Mouse (Mus musculus): ENCODE measurements around the gene Cep350. TPM values are rescaled to one million over a fixed set of nuclear protein-coding genes. Genes with fewer than 3 reads are reported as not detected.

The Cep350 gene
- 11.5 and 12.8 TPM in 2 replicates for polyA plus RNA-seq (2015; fragmentation: Nextera tagmentation; extraction: Ambion mirVana)

DNA sequence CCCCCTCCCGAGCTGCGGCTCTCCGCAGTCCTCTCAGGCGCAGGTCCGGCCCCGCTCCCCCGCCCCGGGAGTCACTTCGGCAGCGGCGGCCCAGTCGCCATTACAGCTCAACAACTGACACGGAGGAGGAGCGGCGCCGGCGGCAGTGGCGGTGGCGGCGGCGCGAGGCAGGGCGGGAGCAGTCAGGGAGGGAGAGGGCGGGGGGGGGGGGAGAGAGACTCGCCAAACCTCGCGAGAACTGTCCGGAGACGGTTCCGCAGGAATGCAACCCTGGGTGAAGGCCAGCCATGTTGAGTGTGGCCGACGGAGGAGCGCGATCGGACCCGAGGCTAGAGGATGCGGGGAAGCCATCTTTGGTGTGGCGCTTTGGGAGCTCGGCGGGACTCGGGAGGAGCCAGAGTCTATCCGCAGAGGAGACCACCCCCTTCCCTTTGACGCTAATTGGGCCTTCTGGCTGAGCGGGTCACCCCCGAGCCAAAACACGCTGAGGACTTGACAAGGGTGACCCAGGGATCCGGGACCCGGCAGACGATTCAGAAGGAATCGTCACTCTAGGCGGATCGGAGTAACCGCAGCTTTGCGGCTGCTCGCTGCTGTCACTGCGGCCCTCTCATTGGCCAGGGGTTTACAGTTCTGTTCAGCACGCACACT is at the start of gene Cep350:
Gene Cep350, minus strand, starts transcription at position 188 of the 651 bp plus-strand sequence.
- H3K9me3 ChIP-seq, result no peaks in the 10 kb centered on the region
- peaks cover 30% of the 10 kb centered on the region for H3K4me1 ChIP-seq (replicated peaks)
- peak within 1 kb of the TSS; percentile 99 for H3K9ac ChIP-seq
- peak within 1 kb of the TSS; percentile 98 for H3K27ac ChIP-seq
- peak within 1 kb of the TSS; percentile 75 for H3K4me2 ChIP-seq
- ATAC-seq (ENCODE audit: low FRiP score), result peak; percentile 99
- H3K27me3 ChIP-seq, result no peaks in the 10 kb centered on the region
- WGBS, result under 1% methylated on average over 51 of the region's 57 CpGs
- no peaks in the 10 kb centered on the region for H3K36me3 ChIP-seq
- peak within 1 kb of the TSS; percentile 99 for H3K4me3 ChIP-seq

DNA sequence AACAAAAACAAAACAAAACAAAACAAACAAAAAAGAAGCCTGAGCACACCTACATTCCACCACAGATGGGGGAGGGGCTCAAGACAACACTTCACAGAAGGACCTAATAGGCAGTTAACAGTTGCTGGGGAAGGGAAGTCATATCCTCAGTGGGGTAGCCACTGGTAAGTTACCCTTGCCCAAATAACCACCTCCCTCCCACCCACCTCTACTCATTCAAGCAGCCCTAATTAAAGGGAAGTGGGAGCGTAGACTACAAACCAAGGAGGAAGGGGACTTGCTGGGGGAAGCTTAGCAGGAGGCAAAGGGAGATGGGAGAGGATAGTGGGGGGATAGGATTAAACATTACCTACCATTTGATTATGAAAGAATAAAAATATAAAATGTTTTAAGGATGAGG is 47.3 kb upstream of the Cep350 start:
- no peak overlapping the region for H3K4me3 ChIP-seq
- no peaks in the 10 kb centered on the region for H3K4me1 ChIP-seq (replicated peaks)
- H3K9ac ChIP-seq, result no peak overlapping the region
- H3K36me3 ChIP-seq, result peaks cover 55% of the 10 kb centered on the region
- 94% methylated on average over 1 of the region's 1 CpGs for WGBS
- no peaks in the 10 kb centered on the region for H3K27me3 ChIP-seq
- H3K4me2 ChIP-seq, result no peak overlapping the region
- H3K27ac ChIP-seq, result no peak overlapping the region
- H3K9me3 ChIP-seq, result no peaks in the 10 kb centered on the region
- no peak for ATAC-seq (ENCODE audit: low FRiP score)

DNA sequence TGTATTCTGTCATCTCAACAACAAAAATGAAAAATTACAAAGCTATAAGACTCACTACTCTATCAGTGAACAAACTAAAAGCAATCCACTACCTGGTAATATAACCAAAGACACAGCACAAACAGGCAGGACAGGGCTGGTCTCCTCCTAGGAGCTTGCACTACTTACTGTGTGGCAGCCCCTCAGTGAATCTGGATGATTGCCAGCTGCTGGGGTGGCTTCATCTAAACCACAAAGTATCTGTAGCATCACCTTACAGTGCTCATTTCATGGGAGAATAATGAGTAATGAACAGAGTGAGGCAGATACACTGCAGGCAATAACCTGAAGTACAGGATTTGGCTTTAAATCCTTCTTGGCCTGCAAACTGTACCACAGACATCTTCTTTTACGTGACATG is 46.7 kb upstream of the Cep350 start:
- Histone ChIP-seq H3K9me3 (no peaks in the 10 kb centered on the region), H3K36me3 (peaks cover 54% of the 10 kb centered on the region), H3K4me1 (replicated peaks) (no peaks in the 10 kb centered on the region), H3K9ac (no peak overlapping the region), H3K27ac (no peak overlapping the region), H3K27me3 (no peaks in the 10 kb centered on the region), H3K4me3 (no peak overlapping the region), H3K4me2 (no peak overlapping the region)
- 97% methylated on average over 1 of the region's 1 CpGs for WGBS
- no peak for ATAC-seq (ENCODE audit: low FRiP score)

DNA sequence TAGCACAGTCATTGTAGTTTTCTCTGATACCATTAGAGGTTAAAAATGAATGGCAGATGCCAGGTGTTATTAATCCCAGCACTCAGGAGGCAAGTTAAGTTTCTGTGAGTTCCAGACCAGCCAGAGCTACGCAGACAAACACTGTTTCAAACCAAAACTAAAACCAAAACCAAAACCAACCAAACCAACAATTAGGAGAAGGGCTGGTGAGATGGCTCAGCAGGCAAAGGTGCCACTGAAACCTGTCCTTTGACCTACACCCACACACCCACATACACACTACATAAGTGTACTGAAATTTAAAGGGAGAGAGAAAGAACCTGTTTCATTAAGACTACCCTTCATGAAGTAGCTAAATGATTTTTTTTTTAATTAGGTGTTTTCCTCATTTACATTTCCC is 35.9 kb upstream of the Cep350 start:
- no peaks in the 10 kb centered on the region for H3K9me3 ChIP-seq
- peaks cover 44% of the 10 kb centered on the region for H3K36me3 ChIP-seq
- no peak overlapping the region for H3K9ac ChIP-seq
- H3K4me2 ChIP-seq, result no peak overlapping the region
- H3K27me3 ChIP-seq, result no peaks in the 10 kb centered on the region
- no peaks in the 10 kb centered on the region for H3K4me1 ChIP-seq (replicated peaks)
- no peak for ATAC-seq (ENCODE audit: low FRiP score)
- no peak overlapping the region for H3K4me3 ChIP-seq
- WGBS, result 96% methylated on average over 1 of the region's 1 CpGs
- H3K27ac ChIP-seq, result no peak overlapping the region

DNA sequence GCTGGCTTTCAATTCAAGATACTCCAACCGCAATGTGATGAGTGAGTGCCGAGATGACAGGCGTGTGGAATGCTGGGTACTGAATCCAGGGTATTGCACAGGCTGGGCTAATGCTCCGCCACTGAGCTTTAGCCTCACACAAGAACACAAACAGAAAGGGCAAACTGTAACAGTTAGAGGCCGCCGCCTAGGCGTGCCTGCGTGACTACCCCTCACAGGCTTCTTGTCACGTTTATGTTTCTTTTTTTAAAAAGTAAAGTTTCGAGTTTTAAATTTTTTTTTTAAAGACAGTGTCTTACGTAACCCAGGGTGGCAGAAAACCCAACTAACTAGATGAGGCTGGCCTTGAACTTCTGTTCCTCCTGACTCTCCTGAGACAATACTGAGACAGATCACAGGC is 32.9 kb upstream of the Cep350 start:
- WGBS, result 93% methylated on average over 11 of the region's 11 CpGs
- H3K36me3 ChIP-seq, result peaks cover 33% of the 10 kb centered on the region
- no peak overlapping the region for H3K4me2 ChIP-seq
- no peak overlapping the region for H3K27ac ChIP-seq
- H3K4me3 ChIP-seq, result no peak overlapping the region
- ATAC-seq (ENCODE audit: low FRiP score), result no peak
- H3K9ac ChIP-seq, result no peak overlapping the region
- H3K9me3 ChIP-seq, result no peaks in the 10 kb centered on the region
- H3K4me1 ChIP-seq (replicated peaks), result no peaks in the 10 kb centered on the region
- no peaks in the 10 kb centered on the region for H3K27me3 ChIP-seq

DNA sequence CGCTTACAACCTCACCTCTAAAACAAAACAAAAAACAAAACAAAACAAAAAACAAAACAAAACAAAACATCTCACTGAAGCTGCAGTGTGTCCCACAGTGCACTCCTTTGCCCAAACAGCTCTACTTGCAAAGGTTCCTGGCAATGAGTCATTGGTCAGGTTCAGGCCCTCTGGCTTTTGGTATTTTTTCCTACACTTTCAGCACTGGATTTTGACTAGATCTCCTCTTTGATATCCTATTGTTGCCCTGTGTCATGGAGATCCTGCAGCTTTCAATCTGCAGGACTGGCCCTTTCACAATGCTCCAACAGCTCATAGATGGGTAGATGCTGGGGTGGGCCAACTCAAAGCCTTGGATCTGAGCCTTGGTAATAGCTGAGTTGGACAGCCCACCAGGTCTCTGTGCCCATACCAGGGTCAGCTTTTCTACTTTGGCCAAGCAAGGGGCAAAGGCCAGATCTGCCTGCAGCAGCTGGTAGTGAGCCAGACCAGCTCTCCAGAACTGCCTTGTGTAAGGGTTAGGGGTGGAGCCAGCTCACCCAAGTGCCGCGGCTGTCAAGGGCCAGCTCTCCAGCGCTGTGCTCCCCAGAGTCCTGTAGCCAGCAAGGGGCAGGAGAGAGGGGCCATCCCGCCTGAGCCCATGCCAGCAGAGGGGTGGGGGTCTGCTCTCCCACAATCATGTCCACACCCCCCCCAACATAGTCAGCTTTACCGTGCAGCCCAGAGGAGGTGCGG is 30.3 kb upstream of the Cep350 start:
- H3K27me3 ChIP-seq, result no peaks in the 10 kb centered on the region
- ATAC-seq (ENCODE audit: low FRiP score), result no peak
- no peak overlapping the region for H3K9ac ChIP-seq
- H3K4me2 ChIP-seq, result no peak overlapping the region
- no peaks in the 10 kb centered on the region for H3K4me1 ChIP-seq (replicated peaks)
- 87% methylated on average over 7 of the region's 7 CpGs for WGBS
- H3K4me3 ChIP-seq, result no peak overlapping the region
- H3K36me3 ChIP-seq, result peaks cover 28% of the 10 kb centered on the region
- no peaks in the 10 kb centered on the region for H3K9me3 ChIP-seq
- no peak overlapping the region for H3K27ac ChIP-seq

DNA sequence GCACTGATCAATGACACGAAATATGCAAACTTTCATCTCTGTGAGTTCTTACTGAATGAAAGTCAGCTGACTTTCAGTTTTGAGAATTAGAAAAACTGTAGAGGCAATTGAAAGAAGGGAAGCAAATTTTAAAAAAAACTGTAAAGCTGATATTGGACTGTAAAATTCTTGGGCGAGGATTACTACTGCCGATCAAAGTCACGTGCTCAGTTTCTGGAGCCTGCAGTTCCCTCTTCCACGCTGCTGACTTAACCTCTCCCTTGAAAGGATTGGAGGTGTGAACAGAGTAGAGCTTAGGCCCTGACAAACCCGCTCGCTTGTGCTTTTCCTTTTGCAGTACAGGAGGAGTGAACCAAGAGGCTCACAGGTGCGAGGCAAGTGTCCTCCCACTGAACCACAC is 29.3 kb upstream of the Cep350 start:
- Histone ChIP-seq H3K4me1 (replicated peaks) (no peaks in the 10 kb centered on the region), H3K27ac (no peak overlapping the region), H3K4me3 (no peak overlapping the region), H3K4me2 (no peak overlapping the region), H3K9me3 (no peaks in the 10 kb centered on the region), H3K36me3 (peaks cover 22% of the 10 kb centered on the region), H3K9ac (no peak overlapping the region), H3K27me3 (no peaks in the 10 kb centered on the region)
- no peak for ATAC-seq (ENCODE audit: low FRiP score)
- WGBS, result 94% methylated on average over 8 of the region's 8 CpGs

DNA sequence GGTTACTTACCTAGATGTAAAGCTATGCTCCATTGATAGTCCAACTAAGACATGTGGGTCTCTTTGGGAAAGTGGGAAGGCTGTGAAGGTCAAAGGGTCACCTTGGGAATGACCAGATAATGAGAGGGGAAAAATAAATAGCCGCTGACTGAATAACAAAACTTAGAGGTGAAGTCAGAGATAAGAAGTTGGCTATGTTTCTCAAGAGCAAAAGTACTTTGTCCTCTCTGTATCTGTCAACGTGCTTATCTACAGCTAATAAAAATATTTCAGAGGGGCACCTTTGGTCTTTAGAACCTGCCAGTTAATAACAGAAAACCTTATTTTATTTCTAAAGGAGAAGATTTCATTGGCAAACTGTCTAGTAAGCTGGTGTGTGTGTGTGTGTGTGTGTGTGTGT is 22.6 kb upstream of the Cep350 start:
- Histone ChIP-seq H3K4me2 (no peak overlapping the region), H3K27ac (no peak overlapping the region), H3K27me3 (no peaks in the 10 kb centered on the region), H3K4me1 (replicated peaks) (no peaks in the 10 kb centered on the region), H3K9ac (no peak overlapping the region), H3K9me3 (no peaks in the 10 kb centered on the region), H3K4me3 (no peak overlapping the region), H3K36me3 (no peaks in the 10 kb centered on the region)
- WGBS, result 91% methylated on average over 2 of the region's 2 CpGs
- ATAC-seq (ENCODE audit: low FRiP score), result no peak

- Histone ChIP-seq H3K4me3 (no peak overlapping the region), H3K9ac (no peak overlapping the region), H3K27me3 (no peaks in the 10 kb centered on the region), H3K36me3 (no peaks in the 10 kb centered on the region), H3K27ac (no peak overlapping the region), H3K4me1 (replicated peaks) (no peaks in the 10 kb centered on the region), H3K9me3 (no peaks in the 10 kb centered on the region), H3K4me2 (no peak overlapping the region)
- no peak for ATAC-seq (ENCODE audit: low FRiP score)
- WGBS, result 85% methylated on average over 2 of the region's 2 CpGs
Measured at GRCm38 (mm10) chr1:155994524-155994923, 21.5 kb upstream of the Cep350 start.

DNA sequence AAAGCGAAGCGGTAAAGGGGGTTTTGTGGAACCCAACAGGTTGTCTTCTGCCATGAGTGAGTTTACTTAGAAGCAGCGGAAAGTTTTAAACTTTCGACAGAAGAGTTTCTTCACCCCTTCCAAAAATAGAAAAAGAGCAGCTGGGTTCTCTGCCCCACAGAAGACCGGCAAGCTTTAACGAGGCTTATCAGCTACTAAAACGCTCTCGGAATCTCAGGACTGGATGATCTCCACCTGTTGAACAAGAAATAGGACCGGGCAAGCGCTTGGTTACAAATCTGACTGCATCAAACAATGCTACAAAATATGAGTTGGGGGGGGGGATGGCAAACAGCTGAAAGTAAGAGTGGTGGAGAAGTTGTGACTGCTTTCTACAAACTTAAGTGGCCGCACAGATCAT is 17.3 kb upstream of the Cep350 start:
- H3K9ac ChIP-seq, result no peak overlapping the region
- WGBS, result 83% methylated on average over 11 of the region's 11 CpGs

DNA sequence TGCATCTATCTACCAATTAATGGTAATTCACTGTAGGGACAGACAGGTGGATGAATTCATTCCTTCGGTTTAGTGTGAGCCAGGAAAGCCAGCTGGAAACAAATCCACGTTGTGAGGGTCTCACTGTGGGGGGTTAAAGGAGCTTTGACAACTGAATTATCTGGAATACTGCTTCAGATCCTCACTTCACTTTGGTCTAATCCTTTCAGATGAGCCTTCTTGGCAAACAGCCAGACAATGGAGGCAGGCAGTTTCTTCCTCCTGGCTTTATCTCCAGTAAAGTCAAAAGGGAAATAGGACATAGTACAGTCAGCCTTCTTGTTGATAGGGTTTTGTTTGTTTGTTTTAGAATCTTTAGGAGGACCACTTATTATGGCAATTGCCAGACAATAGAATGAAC is 16.3 kb upstream of the Cep350 start:
- Histone ChIP-seq H3K4me2 (no peak overlapping the region), H3K27me3 (no peaks in the 10 kb centered on the region), H3K36me3 (no peaks in the 10 kb centered on the region), H3K4me1 (replicated peaks) (no peaks in the 10 kb centered on the region), H3K27ac (no peak overlapping the region), H3K9me3 (no peaks in the 10 kb centered on the region), H3K9ac (no peak overlapping the region), H3K4me3 (no peak overlapping the region)
- 19% methylated on average over 2 of the region's 2 CpGs for WGBS
- ATAC-seq (ENCODE audit: low FRiP score), result no peak

More for the DNA sequence above, 17.3 kb upstream of the Cep350 start:
- Histone ChIP-seq H3K4me3 (no peak overlapping the region), H3K9me3 (no peaks in the 10 kb centered on the region), H3K36me3 (no peaks in the 10 kb centered on the region), H3K27me3 (no peaks in the 10 kb centered on the region), H3K4me1 (replicated peaks) (no peaks in the 10 kb centered on the region), H3K4me2 (no peak overlapping the region), H3K27ac (no peak overlapping the region)
- no peak for ATAC-seq (ENCODE audit: low FRiP score)

GRCm38 (mm10) chr1:155987625-155988024 is 14.6 kb upstream of the Cep350 start:
- Histone ChIP-seq H3K9me3 (no peaks in the 10 kb centered on the region), H3K4me2 (no peak overlapping the region), H3K27me3 (no peaks in the 10 kb centered on the region), H3K4me3 (no peak overlapping the region), H3K36me3 (no peaks in the 10 kb centered on the region), H3K27ac (no peak overlapping the region), H3K9ac (no peak overlapping the region), H3K4me1 (replicated peaks) (no peaks in the 10 kb centered on the region)
- ATAC-seq (ENCODE audit: low FRiP score), result no peak
- WGBS, result 86% methylated on average over 2 of the region's 2 CpGs

- H3K27me3 ChIP-seq, result no peaks in the 10 kb centered on the region
- 77% methylated on average over 2 of the region's 2 CpGs for WGBS
- no peak overlapping the region for H3K27ac ChIP-seq
- H3K4me1 ChIP-seq (replicated peaks), result peaks cover 25% of the 10 kb centered on the region
- H3K4me2 ChIP-seq, result no peak overlapping the region; the same call in 1 of the 2 replicates
- H3K9ac ChIP-seq, result no peak overlapping the region
- no peaks in the 10 kb centered on the region for H3K9me3 ChIP-seq
- H3K36me3 ChIP-seq, result no peaks in the 10 kb centered on the region
- no peak for ATAC-seq (ENCODE audit: low FRiP score)
- no peak overlapping the region for H3K4me3 ChIP-seq
Measured at GRCm38 (mm10) chr1:155974931-155975330, 1.9 kb upstream of the Cep350 start.
